Mouse (Mus musculus): Measurements from ENCODE around the gene Pik3r5.

The Pik3r5 gene

DNA sequence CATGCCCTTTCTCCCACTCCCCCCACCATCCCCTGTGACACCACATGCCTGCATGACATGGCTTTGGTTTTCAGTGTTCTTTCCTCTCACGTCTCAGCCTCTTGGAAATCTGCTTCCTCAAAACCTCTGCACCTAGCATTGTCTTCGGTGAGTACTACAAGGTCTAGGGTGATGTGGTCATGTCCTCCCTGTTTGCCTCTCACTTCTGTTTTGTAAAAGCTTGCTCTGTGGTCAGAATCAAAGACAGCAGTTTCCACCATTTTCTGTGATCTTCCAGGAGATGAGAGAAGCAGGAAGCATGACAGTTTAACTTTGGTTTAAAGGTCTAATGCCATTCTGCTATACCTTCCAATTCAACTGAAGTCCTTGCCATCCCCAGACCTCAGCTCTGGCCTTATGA is 15.3 kb downstream of the Pik3r5 start:
- DNase-seq (ENCODE audit: low spot score in 2 of 2): no peak

DNA sequence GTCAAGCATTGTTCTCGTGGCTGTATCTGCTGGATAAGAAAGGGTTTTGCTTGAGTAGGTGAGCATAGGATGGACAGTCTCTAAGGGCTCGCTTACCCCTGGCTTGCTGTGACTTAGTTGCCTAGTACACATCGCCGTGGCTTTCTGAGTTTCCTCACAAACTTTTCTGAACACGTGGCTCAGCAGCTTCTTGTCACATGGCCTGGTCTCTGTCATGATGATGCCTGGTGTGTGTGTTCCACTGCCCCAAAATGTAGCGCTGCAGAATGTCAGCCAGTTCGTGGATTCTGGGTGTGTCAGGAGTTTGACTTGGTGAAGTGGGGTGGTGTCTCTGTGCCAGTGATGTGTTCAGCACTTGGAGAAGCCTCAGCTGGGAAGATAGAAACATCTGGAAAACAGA is 16.4 kb downstream of the Pik3r5 start:
- DNase-seq (ENCODE audit: low spot score in 2 of 2): no peak

- no peak for DNase-seq (ENCODE audit: low spot score in 2 of 2)
Measured at GRCm38 (mm10) chr11:68451282-68451735, 19.4 kb downstream of the Pik3r5 start.

GRCm38 (mm10) chr11:68451747-68452405 is 20.0 kb downstream of the Pik3r5 start:
- DNase-seq (ENCODE audit: low spot score in 2 of 2): no peak

DNA sequence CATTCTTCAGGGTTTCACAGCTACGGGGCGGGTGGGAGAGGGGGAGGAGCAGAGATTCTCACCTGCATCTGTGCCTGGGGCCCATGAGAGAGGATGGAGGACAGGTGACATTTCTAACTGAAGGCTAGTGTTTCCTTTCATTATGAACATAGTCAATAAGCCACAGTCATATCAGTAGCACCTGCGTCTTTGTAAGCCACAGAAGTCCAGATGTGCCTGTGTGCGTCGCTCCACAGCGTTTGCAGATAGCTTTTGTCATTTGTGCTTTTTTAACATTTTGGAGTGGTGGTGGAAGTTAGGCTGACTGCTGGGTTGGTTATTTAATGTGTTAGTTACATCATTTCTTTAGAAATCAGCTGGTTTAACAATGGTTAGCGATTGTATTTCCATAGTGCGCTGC is 20.8 kb downstream of the Pik3r5 start:
- no peak for DNase-seq (ENCODE audit: low spot score in 2 of 2)

DNA sequence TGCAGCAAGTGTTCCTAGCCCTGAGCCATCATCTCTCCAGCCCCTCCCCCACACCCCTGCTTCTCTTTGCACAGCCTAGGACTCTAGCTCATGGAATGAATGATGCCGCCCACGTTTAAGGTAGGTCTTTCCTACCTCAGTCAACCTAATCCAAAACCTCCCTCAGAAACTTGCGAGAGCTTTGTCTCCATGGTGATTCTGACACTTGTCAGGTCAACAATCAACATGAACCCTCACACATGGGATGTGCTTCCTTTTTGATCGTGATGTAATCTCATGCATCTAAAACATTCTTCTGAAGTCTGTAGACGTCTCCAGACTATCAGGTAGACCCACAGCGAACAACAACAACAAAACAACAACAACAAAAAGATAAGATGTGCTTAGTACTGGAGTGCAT is 21.4 kb downstream of the Pik3r5 start:
- DNase-seq (ENCODE audit: low spot score in 2 of 2): no peak

GRCm38 (mm10) chr11:68458086-68458485 is 26.2 kb downstream of the Pik3r5 start:
- DNase-seq (ENCODE audit: low spot score in 2 of 2): no peak

DNA sequence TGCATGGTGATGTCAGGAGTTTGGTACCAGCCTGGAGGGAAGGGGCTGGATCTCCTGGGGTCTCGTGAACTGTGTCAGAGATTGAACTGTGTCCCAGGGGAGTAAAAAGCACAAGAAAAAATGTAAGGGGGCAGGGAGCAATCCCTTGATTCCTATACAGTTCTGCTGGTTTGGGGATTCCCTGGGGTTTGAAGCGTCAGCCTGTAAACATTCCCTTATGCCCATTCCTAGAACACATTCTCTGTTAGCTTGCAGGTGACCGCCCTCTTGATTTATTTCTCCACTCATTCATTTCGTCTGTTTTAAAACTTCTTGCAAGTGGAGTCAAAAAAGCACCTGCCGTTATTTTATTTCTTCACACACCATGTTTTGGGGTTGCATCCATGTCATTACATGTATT is 27.1 kb downstream of the Pik3r5 start:
- DNase-seq (ENCODE audit: low spot score in 2 of 2): no peak

DNA sequence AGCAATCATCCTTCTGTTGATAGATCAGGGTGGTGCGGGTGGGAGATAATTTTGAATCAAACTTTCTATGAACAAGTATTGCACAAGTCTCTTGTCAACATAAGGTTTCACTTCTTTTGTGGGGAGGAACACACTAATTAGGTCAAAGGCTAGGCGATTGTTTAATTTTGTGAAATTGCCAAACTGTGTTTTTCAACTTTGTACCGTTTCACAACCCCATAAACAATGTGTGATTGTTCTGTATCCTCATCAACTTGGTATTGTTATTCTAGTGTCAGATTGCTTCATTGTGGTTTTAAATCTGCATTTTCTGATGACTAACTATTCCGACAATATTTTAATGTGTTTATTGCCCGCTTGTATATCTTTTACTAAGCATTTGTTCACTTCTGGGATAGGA is 27.6 kb downstream of the Pik3r5 start:
- no peak for DNase-seq (ENCODE audit: low spot score in 2 of 2)

DNA sequence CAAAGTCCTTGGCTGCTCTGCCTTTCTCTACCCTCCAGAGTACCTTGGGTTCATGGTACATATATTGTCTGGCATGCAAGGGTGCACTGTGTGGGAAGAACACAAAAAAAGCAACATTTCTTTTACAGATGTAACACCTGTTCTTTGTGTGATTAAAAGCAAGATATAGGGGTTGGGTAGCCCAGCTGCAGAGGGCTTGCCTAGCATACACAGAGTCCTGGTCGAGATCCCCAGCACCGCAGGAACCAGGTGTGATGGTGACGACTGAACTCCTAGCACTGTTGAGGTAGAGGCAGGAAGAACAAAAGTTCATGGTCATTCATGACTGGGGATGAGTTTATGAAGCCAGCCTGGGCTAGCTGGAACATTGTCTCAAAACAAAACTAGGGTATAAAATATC is 30.8 kb downstream of the Pik3r5 start:
- no peak for DNase-seq (ENCODE audit: low spot score in 2 of 2)

GRCm38 (mm10) chr11:68464260-68464659 is 32.3 kb downstream of the Pik3r5 start:
- DNase-seq (ENCODE audit: low spot score in 2 of 2): no peak

DNA sequence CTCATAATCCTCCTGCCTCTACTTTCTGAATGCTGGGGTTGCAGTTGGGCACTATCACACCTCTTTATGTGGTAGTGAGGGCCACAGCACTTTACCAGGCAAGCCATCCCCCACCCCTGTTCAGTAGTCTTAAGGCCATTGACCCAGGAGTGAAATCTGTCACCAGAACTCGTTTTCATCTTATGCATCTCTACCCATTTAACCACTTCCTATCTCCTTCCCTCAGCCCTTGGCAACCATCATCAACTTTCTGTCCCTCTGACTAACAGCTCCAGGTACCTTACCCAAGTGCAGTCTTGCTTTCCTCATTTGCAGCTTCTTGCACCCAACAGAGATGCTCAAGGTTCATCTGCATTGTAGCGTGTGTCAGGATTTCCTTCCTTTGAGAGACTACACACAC is 33.2 kb downstream of the Pik3r5 start:
- DNase-seq (ENCODE audit: low spot score in 2 of 2): no peak

- no peak for DNase-seq (ENCODE audit: low spot score in 2 of 2)
Measured at GRCm38 (mm10) chr11:68467441-68467840, 35.5 kb downstream of the Pik3r5 start.

DNA sequence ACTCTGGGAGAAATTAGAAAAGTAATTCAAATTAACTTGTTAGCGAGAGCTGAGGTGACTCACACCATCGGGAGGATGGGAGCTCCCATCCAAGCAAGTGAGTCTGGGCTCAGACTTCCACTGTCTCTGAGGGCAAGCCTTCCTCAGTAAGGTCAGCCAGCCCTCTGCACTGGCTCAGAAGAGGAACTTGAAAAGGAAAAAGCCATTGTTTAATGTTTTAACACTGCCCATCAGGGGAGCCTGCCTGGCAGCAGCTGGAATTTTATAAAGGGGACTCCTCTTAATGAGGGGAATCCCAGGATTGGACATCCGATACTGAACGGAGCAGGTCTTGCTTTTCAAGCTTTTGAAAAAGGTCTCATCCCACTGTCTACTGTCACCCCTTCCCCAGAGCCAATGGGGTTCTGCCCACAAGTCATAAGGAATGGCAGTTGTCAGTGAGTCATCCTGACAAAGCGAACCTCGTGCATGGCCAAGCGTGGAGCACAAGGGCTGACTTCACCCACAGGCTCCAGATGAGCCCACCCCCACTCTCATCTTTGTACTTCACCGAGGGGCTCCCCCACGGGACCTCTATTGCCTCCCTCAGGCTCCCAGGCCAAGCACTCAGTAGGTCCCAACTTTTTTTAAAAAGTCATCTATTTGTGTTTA is 36.2 kb downstream of the Pik3r5 start:
- DNase-seq (ENCODE audit: low spot score in 2 of 2): no peak

- DNase-seq (ENCODE audit: low spot score in 2 of 2): no peak
Measured at GRCm38 (mm10) chr11:68468886-68469285, 37.0 kb downstream of the Pik3r5 start.

DNA sequence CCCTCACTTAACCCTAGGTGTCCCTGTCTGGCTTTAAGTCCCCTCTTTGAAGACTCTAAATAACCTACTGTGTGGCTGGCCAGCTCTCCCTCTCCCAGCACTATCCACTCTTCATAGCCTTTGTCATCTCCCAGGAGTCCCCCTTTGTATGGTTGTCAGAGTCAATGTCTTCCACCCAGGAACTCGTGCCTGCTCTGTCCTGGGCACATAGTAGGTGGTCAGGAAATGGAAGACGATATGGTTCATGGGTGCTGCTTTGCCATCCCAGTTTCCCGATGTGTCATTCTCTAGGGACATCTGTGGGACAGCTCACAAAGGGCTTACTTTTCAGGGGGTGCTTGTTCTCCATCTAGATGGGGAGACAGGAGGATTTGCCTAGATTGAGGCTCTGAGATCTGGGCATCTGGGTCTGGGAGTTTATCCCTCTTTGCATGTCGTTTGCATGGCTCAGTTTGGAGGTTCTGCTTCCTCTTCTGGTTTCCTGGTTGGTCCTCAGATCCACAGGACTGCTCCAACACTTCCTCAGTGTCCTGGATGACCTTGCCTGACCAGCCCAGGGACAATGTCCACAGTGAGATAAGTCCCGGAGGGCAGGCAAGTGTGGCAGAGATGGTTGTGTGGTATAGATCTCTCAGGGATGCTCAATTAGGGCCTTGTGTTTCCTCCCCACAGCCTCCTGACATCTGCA is 40.4 kb downstream of the Pik3r5 start:
- no peak for DNase-seq (ENCODE audit: low spot score in 2 of 2)

DNA sequence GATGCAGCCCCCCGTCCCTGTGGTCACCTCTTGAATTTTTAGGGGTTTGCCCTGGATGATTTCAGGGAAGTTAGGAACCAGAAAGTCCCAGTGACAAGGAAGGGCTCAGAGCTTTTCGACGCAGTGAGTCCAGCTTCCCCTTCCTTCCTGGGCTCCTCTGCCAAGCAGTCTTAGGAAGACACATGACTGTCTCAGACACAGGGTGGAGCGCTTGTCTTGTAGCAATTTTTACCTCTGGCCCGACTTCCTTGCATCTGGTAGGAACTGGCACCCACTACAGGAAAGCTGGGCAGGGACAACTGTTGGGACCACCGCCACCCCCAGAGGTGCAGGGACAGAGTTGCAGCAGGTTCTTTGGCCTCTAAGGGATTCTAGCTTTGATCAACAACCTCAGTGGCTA is 42.7 kb downstream of the Pik3r5 start:
- DNase-seq (ENCODE audit: low spot score in 2 of 2): no peak

DNA sequence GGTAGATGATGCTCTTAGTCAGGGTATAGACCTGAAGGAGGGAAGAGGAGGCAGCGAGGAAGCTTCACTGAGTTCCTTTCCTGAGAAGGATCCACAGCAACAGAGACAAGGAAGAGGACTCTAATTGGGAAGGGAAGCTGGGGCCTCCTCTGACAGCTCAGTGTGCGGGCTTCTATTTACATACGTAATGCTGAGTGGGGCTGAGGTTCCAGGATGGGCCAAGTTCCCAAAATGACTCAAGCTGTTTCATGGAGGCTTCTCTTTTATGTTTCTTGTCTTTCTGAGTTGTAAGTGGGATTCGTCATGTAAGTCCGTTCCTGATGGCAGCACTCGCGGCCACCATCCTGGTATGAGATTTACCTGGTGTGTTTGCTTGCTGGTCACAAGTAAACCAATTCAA is 43.8 kb downstream of the Pik3r5 start:
- DNase-seq (ENCODE audit: low spot score in 2 of 2): no peak

GRCm38 (mm10) chr11:68477661-68478060 is 45.7 kb downstream of the Pik3r5 start:
- DNase-seq (ENCODE audit: low spot score in 2 of 2): no peak

- DNase-seq (ENCODE audit: low spot score in 2 of 2): peak; percentile 15 to 52
Measured at GRCm38 (mm10) chr11:68478574-68478981, 46.7 kb downstream of the Pik3r5 start.

- DNase-seq (ENCODE audit: low spot score in 2 of 2): no peak
Measured at GRCm38 (mm10) chr11:68480660-68481059, 48.7 kb downstream of the Pik3r5 start.

DNA sequence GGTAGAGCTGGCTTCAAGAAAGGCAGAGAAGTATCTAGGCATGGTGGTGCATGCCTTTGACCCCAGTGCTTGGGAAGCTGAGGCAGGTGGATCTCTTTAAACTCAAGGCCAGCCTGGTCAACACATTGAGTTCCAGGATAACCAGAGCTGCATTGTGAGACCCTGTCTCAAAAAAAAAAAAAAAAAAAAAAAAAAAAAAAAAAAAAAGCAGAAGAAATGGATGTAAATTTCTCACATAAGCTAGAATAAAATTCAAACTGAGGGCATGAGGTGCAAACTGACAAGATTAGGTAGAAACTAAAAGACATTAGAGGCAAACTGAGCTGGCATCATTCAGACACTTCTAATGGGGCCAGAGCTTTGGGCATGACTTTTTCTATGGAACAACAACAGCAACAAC is 50.1 kb downstream of the Pik3r5 start:
- DNase-seq (ENCODE audit: low spot score in 2 of 2): no peak

DNA sequence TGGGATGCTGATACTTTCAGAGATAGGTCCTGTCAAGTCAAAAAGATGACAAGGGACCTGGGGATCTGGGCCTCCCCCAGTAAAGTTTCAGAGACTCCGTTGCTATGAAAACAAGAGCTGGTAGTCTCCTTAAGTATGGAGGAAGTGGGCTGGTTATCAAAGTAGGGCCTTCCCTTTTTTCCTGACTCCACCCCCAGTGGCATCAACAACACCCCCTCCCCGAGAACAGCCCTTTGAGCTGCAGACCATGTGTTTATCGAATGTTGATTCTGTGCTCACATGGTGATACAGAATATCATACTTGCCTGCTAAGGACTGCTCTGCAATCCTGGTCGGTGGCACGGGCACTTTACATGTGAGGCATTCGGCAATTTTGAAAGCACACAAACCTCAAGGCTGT is 51.3 kb downstream of the Pik3r5 start:
- DNase-seq (ENCODE audit: low spot score in 2 of 2): no peak
